Mouse (Mus musculus) lung, postnatal 0 days (tissue): ENCODE measurements around the gene Rpap1. TPM values are rescaled to one million over a fixed set of nuclear protein-coding genes. Genes with fewer than 3 reads are reported as not detected.

Experiments used
- ATAC-seq: fragments of 200-750 bp; cut with Nextera tagmentation; 2 replicates; pipeline ENCODE4 v1.8.0; 2017; ENCODE audit warnings: moderate library complexity
- DNase-seq: peaks from one replicate; pipeline ENCODE4 v3.0.0-alpha.2; 2016; ENCODE audit warnings: low spot score
- H3K27ac ChIP-seq: fragments of 300-500 bp; sonication (generic); 2 replicates; pipeline ENCODE4 v1.5.1; 2014; ENCODE audit warnings: antibody characterized with exemption, mild to moderate bottlenecking, low read length, mixed read lengths
- H3K27me3 ChIP-seq: fragments of 300-500 bp; sonication (generic); replicated peaks from 2 replicates; pipeline ENCODE4 v1.6.1; 2014; ENCODE audit warnings: low read length, mixed read lengths; ENCODE audit not compliant: insufficient read depth
- H3K36me3 ChIP-seq: fragments of 300-500 bp; sonication (generic); 2 replicates; pipeline ENCODE4 v1.6.1; 2014; ENCODE audit warnings: low read length, mixed read lengths; ENCODE audit not compliant: insufficient read depth
- H3K4me1 ChIP-seq: fragments of 300-500 bp; sonication (generic); 2 replicates; pipeline ENCODE4 v1.6.1; 2014; ENCODE audit warnings: antibody characterized with exemption, low read depth, low read length, mixed read lengths; ENCODE audit not compliant: insufficient read depth
- H3K4me2 ChIP-seq: fragments of 300-500 bp; sonication (generic); replicated peaks from 2 replicates; pipeline ENCODE4 v1.6.1; 2014; ENCODE audit warnings: low read depth, mild to moderate bottlenecking, low read length, moderate library complexity, mixed read lengths
- H3K4me3 ChIP-seq: fragments of 300-500 bp; sonication (generic); 2 replicates; pipeline ENCODE4 v1.5.1; 2014; ENCODE audit warnings: low read depth, low read length
- H3K9ac ChIP-seq: fragments of 300-500 bp; sonication (generic); replicated peaks from 2 replicates; pipeline ENCODE4 v1.6.1; 2014; ENCODE audit warnings: low read depth, mild to moderate bottlenecking
- H3K9me3 ChIP-seq: fragments of 300-500 bp; sonication (generic); 2 replicates; pipeline ENCODE4 v1.6.1; 2016; ENCODE audit warnings: low read length, mixed read lengths
- CTCF ChIP-seq: IDR thresholded peaks from 2 replicates; pipeline ENCODE4 v1.5.1; 2016; ENCODE audit warnings: antibody characterized with exemption, mild to moderate bottlenecking
- EP300 ChIP-seq: IDR thresholded peaks from 2 replicates; pipeline ENCODE4 v1.6.1; 2016; ENCODE audit warnings: antibody characterized with exemption, mild to moderate bottlenecking, control low read depth
- WGBS: fragments of 180-500 bp; shearing (Covaris S2); extraction: QIAGEN DNeasy Blood & Tissue Kit; methylation state at CpG from one replicate; pipeline ENCODE4 v1.1.7; 2014; 5-methylcytosine and 5-hydroxymethylcytosine counted together
- polyA plus RNA-seq: library from polyadenylated mRNA; unstranded; fragments of >200 nt; fragmentation: Nextera tagmentation; extraction: Ambion mirVana; gene quantifications from 2 replicates; pipeline ENCODE4 v1.2.1, GENCODE M21; 2015

Gene Rpap1
- polyA plus RNA-seq, 1 experiment from 2014 or later = 10.0 TPM

GRCm38 (mm10) chr2:119789996-119790395, 2.7 kb upstream of the Rpap1 start:
- WGBS = 70% methylated on average over 2 of the region's 2 CpGs
- Histone ChIP-seq H3K27me3 (no peaks in the 10 kb centered on the region), H3K9me3 (no peaks in the 10 kb centered on the region)

GRCm38 (mm10) chr2:119767246-119767645, 20.1 kb downstream of the Rpap1 start:
- DNase-seq (no peak), ATAC-seq (no peak)
- no peak overlapping the region for H3K9ac ChIP-seq
- H3K27ac ChIP-seq = no peak overlapping the region
- H3K4me2 ChIP-seq = no peak overlapping the region
- TF ChIP-seq EP300 (no peak), CTCF (peak; percentile 51)
- H3K4me3 ChIP-seq = no peak overlapping the region
- H3K36me3 ChIP-seq = 0 out of 2 replicates have a peak, but pooled peaks cover 4% of the 10 kb centered on the region
- no peaks in the 10 kb centered on the region for H3K27me3 ChIP-seq
- no peaks in the 10 kb centered on the region for H3K9me3 ChIP-seq
- 90% methylated on average over 6 of the region's 6 CpGs for WGBS
- H3K4me1 ChIP-seq = no peaks in the 10 kb centered on the region

More at GRCm38 (mm10) chr2:119789996-119790395, 2.7 kb upstream of the Rpap1 start:
- no peak overlapping the region for H3K4me3 ChIP-seq
- H3K4me1 ChIP-seq = peaks cover 7% of the 10 kb centered on the region; the same call in 1 of the 2 replicates
- H3K9ac ChIP-seq = no peak overlapping the region
- H3K4me2 ChIP-seq = no peak overlapping the region
- H3K27ac ChIP-seq = no peak overlapping the region
- no peak for DNase-seq
- ATAC-seq = no peak
- H3K36me3 ChIP-seq = no peaks in the 10 kb centered on the region
- TF ChIP-seq EP300 (no peak), CTCF (no peak)

GRCm38 (mm10) chr2:119763924-119764323, 23.4 kb downstream of the Rpap1 start:
- 67% methylated on average over 4 of the region's 4 CpGs for WGBS
- Histone ChIP-seq H3K27ac (no peak overlapping the region), H3K4me2 (no peak overlapping the region), H3K36me3 (no peaks in the 10 kb centered on the region), H3K27me3 (peaks cover 7% of the 10 kb centered on the region; the same call in 1 of the 2 replicates), H3K4me1 (0 out of 2 replicates have a peak, but pooled peaks cover under 1% of the 10 kb centered on the region), H3K9me3 (no peaks in the 10 kb centered on the region), H3K9ac (no peak overlapping the region), H3K4me3 (no peak overlapping the region)
- ATAC-seq = no peak
- no peak for TF ChIP-seq CTCF
- no peak for TF ChIP-seq EP300
- no peak for DNase-seq

GRCm38 (mm10) chr2:119762276-119762675, 25.1 kb downstream of the Rpap1 start:
- ATAC-seq (no peak), DNase-seq (no peak)
- Histone ChIP-seq H3K27ac (no peak overlapping the region), H3K9me3 (no peaks in the 10 kb centered on the region), H3K36me3 (no peaks in the 10 kb centered on the region), H3K9ac (no peak overlapping the region), H3K4me2 (no peak overlapping the region), H3K4me1 (peaks cover 6% of the 10 kb centered on the region; the same call in 1 of the 2 replicates), H3K27me3 (peaks cover 15% of the 10 kb centered on the region), H3K4me3 (no peak overlapping the region)
- TF ChIP-seq EP300 (no peak), CTCF (no peak)
- WGBS = 65% methylated on average over 1 of the region's 1 CpGs

- TF ChIP-seq CTCF = no peak
- TF ChIP-seq EP300 = no peak
- Histone ChIP-seq H3K9me3 (no peaks in the 10 kb centered on the region), H3K4me2 (no peak within 1 kb of the TSS), H3K36me3 (no peaks in the 10 kb centered on the region), H3K27me3 (peaks cover 15% of the 10 kb centered on the region), H3K4me1 (peaks cover 6% of the 10 kb centered on the region; the same call in 1 of the 2 replicates), H3K9ac (no peak within 1 kb of the TSS), H3K27ac (no peak within 1 kb of the TSS), H3K4me3 (0 out of 2 replicates have a peak within 1 kb of the TSS, but pooled peaks have one; percentile 63)
- no peak for ATAC-seq
- DNase-seq = no peak
- WGBS = 13% methylated on average over 9 of the region's 9 CpGs
Measured at GRCm38 (mm10) chr2:119760251-119760650, 27.1 kb downstream of the Rpap1 start, which contains the start of gene Ltk. Gene Ltk (minus strand): TSS chr2:119760431.

GRCm38 (mm10) chr2:119758844-119759835, 28.2 kb downstream of the Rpap1 start:
- ATAC-seq (no peak), DNase-seq (no peak)
- H3K4me1 ChIP-seq = peaks cover 6% of the 10 kb centered on the region; the same call in 1 of the 2 replicates
- no peak overlapping the region for H3K27ac ChIP-seq
- no peaks in the 10 kb centered on the region for H3K9me3 ChIP-seq
- H3K4me2 ChIP-seq = peak overlapping the region; percentile 100
- H3K27me3 ChIP-seq = peaks cover 15% of the 10 kb centered on the region
- no peak overlapping the region for H3K9ac ChIP-seq
- H3K4me3 ChIP-seq = peak overlapping the region; percentile 63
- H3K36me3 ChIP-seq = no peaks in the 10 kb centered on the region
- TF ChIP-seq CTCF = no peak
- TF ChIP-seq EP300 = no peak
- WGBS = 6% methylated on average over 44 of the region's 44 CpGs
